Mouse (Mus musculus) neural tube, embryonic 15.5 days (tissue): ENCODE results near the gene Naa25. TPM values are rescaled to one million over a fixed set of nuclear protein-coding genes. Genes with fewer than 3 reads are reported as not detected.

Source experiments
- ATAC-seq: fragments of 200-750 bp; cut with Nextera tagmentation; 2 replicates; pipeline ENCODE4 v1.8.0; 2017; ENCODE audit warnings: mild to moderate bottlenecking, moderate TSS enrichment, moderate library complexity; ENCODE audit not compliant: low FRiP score
- H3K27ac ChIP-seq: fragments of 300-500 bp; sonication (generic); replicated peaks from 2 replicates; pipeline ENCODE4 v1.5.1; 2015; ENCODE audit warnings: mild to moderate bottlenecking, inconsistent platforms
- H3K27me3 ChIP-seq: fragments of 300-500 bp; sonication (generic); replicated peaks from 2 replicates; pipeline ENCODE4 v1.6.1; 2015; ENCODE audit warnings: inconsistent platforms
- H3K36me3 ChIP-seq: fragments of 300-500 bp; sonication (generic); 2 replicates; pipeline ENCODE4 v1.6.1; 2015; ENCODE audit warnings: inconsistent platforms
- H3K4me1 ChIP-seq: fragments of 300-500 bp; sonication (generic); 2 replicates; pipeline ENCODE4 v1.6.1; 2015; ENCODE audit warnings: inconsistent platforms
- H3K4me2 ChIP-seq: fragments of 300-500 bp; sonication (generic); 2 replicates; pipeline ENCODE4 v1.6.1; 2015; ENCODE audit warnings: inconsistent platforms, mild to moderate bottlenecking, moderate library complexity
- H3K4me3 ChIP-seq: fragments of 300-500 bp; sonication (generic); replicated peaks from 2 replicates; pipeline ENCODE4 v1.5.1; 2015; ENCODE audit warnings: mild to moderate bottlenecking, inconsistent platforms
- H3K9ac ChIP-seq: fragments of 300-500 bp; sonication (generic); replicated peaks from 2 replicates; pipeline ENCODE4 v1.6.1; 2015; ENCODE audit warnings: mild to moderate bottlenecking, inconsistent platforms
- H3K9me3 ChIP-seq: fragments of 300-500 bp; sonication (generic); replicated peaks from 2 replicates; pipeline ENCODE4 v1.6.1; 2016; ENCODE audit warnings: inconsistent platforms
- WGBS: fragments of 180-500 bp; shearing (Covaris S2); methylation state at CpG from one replicate; pipeline ENCODE4 v1.1.7; 2015; ENCODE audit warnings: mixed read lengths; 5-methylcytosine and 5-hydroxymethylcytosine counted together
- polyA plus RNA-seq: library from polyadenylated mRNA; unstranded; fragments of >200 nt; fragmentation: Nextera tagmentation; extraction: Ambion mirVana; gene quantifications from 2 replicates; pipeline ENCODE4 v1.2.1, GENCODE M21; 2015

Naa25 gene
- polyA plus RNA-seq, 1 experiment from 2014 or later: 56.6 TPM

DNA sequence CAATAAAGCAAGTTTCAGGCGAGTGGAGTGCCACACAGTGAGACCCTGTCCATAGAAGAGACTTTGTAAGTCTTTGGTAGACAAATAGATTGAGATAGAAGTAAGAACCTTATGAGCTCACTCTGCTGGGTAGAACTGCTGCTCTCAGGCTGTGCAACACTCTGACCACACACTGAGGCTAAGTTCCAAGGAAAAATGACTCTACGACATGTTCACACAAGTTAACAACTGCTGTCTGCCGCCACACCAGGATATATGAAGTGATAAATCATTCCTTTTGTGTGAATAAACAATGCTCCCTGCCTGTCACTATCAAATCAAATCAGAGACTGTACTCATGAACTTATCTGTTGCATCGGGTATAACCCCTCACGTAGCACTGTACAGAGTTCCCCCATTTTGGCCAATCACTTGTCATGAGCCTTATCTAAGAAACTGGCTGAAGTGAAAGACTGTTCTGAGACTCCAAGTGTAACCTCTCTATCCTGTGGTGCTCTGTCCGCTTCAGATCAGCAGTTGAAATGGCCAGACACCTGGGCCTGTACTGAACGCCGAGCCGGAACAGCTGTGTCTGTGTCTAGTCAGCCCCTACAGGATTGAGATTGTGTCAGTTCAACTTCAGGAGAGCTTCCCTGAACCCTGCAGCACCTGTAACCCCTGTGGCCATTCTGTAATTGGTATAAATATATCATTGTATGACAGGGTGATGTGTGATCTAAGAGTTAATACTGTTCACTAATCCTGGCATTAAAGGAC lies 58.0 kb downstream of the Naa25 start:
- no peak for ATAC-seq
- Histone ChIP-seq H3K27ac (no peak overlapping the region), H3K4me3 (no peak overlapping the region), H3K9ac (no peak overlapping the region), H3K36me3 (no peaks in the 10 kb centered on the region), H3K27me3 (no peaks in the 10 kb centered on the region), H3K4me2 (no peak overlapping the region), H3K9me3 (no peaks in the 10 kb centered on the region), H3K4me1 (peaks cover 24% of the 10 kb centered on the region)
- WGBS: 70% methylated on average over 9 of the region's 9 CpGs

DNA sequence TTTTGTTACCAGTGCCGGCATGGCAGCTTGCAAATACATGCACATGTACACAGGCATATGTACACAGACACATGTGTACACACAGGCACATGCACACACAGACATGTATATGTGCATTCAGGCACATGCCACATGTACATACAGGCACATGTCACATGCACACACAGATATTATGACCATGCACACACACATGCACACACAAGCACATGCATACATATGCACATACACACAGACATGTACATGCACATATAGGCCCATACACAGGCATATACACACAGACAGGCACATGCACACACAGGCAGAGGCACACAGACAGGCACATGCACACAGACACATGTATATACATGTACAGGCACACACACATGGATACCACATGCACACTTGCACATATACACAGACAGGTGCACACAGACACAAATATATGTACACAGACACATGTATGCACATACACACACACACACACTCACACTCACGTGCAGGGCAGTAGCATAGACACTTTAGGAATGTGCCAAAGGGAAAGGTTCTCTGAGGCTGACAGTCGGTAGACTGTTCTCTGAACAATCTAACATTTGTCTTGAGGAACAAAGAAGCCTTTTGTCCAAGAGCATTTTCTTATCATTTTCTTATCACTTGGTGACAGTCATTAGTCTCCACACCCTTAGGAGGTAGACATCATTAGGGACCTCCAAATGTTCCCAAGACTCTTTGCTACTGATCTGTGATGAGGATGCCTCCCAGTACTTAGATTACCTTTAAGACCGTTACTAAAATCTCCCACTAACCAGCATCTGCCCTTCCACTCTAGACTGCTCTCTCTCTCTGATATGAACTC lies 63.8 kb downstream of the Naa25 start:
- Histone ChIP-seq H3K9me3 (no peaks in the 10 kb centered on the region), H3K4me2 (no peak overlapping the region), H3K9ac (no peak overlapping the region), H3K4me1 (no peaks in the 10 kb centered on the region), H3K27me3 (no peaks in the 10 kb centered on the region), H3K4me3 (no peak overlapping the region), H3K27ac (no peak overlapping the region), H3K36me3 (no peaks in the 10 kb centered on the region)
- no peak for ATAC-seq
- 69% methylated on average over 4 of the region's 4 CpGs for WGBS

GRCm38 (mm10) chr5:121462171-121462502 lies 64.4 kb downstream of the Naa25 start:
- Histone ChIP-seq H3K36me3 (no peaks in the 10 kb centered on the region), H3K9me3 (no peaks in the 10 kb centered on the region), H3K4me1 (no peaks in the 10 kb centered on the region), H3K4me2 (no peak overlapping the region), H3K27ac (no peak overlapping the region), H3K27me3 (no peaks in the 10 kb centered on the region), H3K4me3 (no peak overlapping the region), H3K9ac (no peak overlapping the region)
- 40% methylated on average over 1 of the region's 1 CpGs for WGBS
- ATAC-seq: no peak

DNA sequence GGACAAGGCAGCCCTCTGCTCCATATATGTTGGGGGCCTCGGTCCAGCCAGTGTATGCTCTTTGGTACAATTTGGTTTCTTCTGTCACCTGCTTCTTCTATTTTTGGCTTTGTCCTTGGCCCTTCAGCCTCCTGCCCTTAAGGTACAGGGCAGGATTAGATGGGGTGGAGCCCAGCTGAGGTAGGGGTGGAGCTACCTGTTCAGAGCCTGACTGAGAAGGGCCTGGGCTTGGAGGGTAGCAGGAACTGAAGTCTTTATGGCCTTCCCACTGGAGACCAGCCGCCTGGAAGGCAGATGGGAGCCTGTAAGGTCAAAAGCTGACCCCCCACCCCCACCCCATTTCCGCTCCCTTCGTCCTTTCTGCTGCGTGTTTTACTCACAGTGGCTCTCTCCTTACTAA lies 65.2 kb downstream of the Naa25 start:
- Histone ChIP-seq H3K4me3 (no peak overlapping the region), H3K36me3 (no peaks in the 10 kb centered on the region), H3K4me2 (no peak overlapping the region), H3K27me3 (no peaks in the 10 kb centered on the region), H3K4me1 (no peaks in the 10 kb centered on the region), H3K27ac (no peak overlapping the region), H3K9ac (no peak overlapping the region), H3K9me3 (no peaks in the 10 kb centered on the region)
- WGBS: 71% methylated on average over 5 of the region's 5 CpGs
- ATAC-seq: no peak

GRCm38 (mm10) chr5:121463601-121464250 lies 66.0 kb downstream of the Naa25 start:
- 78% methylated on average over 5 of the region's 5 CpGs for WGBS
- Histone ChIP-seq H3K27me3 (no peaks in the 10 kb centered on the region), H3K36me3 (no peaks in the 10 kb centered on the region), H3K4me3 (no peak overlapping the region), H3K4me1 (no peaks in the 10 kb centered on the region), H3K4me2 (no peak overlapping the region), H3K27ac (no peak overlapping the region), H3K9me3 (no peaks in the 10 kb centered on the region), H3K9ac (no peak overlapping the region)
- no peak for ATAC-seq

GRCm38 (mm10) chr5:121469566-121469965 lies 71.8 kb downstream of the Naa25 start:
- Histone ChIP-seq H3K4me3 (no peak overlapping the region), H3K9ac (no peak overlapping the region; the same call in 1 of the 2 replicates), H3K4me2 (no peak overlapping the region), H3K27ac (no peak overlapping the region), H3K27me3 (no peaks in the 10 kb centered on the region), H3K36me3 (no peaks in the 10 kb centered on the region), H3K4me1 (no peaks in the 10 kb centered on the region), H3K9me3 (no peaks in the 10 kb centered on the region)
- ATAC-seq: no peak
- WGBS: 69% methylated on average over 3 of the region's 3 CpGs

DNA sequence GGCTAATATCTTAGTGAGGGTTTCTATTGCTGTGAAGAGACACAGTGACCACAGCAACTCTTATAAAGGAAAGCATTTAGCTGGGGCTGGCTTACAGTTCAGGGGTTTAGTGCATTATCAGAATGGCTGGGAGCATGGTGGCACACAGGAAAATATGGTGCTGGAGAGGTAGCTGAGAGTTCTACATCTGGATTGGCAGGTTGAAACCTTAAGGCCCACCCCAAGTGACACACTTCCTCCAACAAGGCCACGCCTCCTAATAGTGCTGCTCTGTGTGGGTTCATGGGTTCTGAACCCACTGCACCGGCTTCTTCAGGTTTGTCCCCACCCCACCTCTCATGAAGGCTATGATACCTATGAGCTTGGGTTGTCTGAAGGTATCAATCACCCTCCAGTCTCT lies 74.7 kb downstream of the Naa25 start:
- WGBS: 88% methylated on average over 2 of the region's 2 CpGs
- Histone ChIP-seq H3K27ac (no peak overlapping the region), H3K9ac (no peak overlapping the region), H3K4me1 (no peaks in the 10 kb centered on the region), H3K27me3 (no peaks in the 10 kb centered on the region), H3K9me3 (no peaks in the 10 kb centered on the region), H3K36me3 (no peaks in the 10 kb centered on the region), H3K4me2 (no peak overlapping the region), H3K4me3 (no peak overlapping the region)
- ATAC-seq: no peak

GRCm38 (mm10) chr5:121474610-121475009 lies 76.9 kb downstream of the Naa25 start:
- no peak overlapping the region for H3K4me3 ChIP-seq
- WGBS: 92% methylated on average over 7 of the region's 7 CpGs
- no peak overlapping the region for H3K27ac ChIP-seq
- no peak for ATAC-seq
- no peak overlapping the region for H3K9ac ChIP-seq
- no peaks in the 10 kb centered on the region for H3K27me3 ChIP-seq
- H3K4me1 ChIP-seq: no peaks in the 10 kb centered on the region
- H3K36me3 ChIP-seq: no peaks in the 10 kb centered on the region
- H3K4me2 ChIP-seq: no peak overlapping the region
- no peaks in the 10 kb centered on the region for H3K9me3 ChIP-seq

DNA sequence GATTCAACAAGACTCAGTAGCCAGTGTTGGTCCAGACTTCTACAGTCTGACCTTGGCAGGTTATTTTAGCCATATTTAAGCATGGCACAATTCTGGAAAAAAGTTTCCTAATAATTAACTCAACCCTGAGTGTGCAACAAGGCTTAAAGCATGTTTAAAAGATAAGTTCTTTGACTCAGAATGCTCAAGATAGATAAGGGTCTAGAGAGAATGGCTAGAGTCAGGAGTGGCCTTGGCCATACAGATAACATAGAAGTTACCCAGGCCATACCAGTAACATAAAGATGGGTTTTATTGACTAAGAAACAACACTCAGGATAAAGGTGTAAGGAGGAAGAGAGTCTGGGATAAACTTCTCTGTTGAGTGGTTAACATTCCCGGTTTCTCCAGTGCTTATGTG lies 78.3 kb downstream of the Naa25 start:
- Histone ChIP-seq H3K9ac (no peak overlapping the region), H3K4me2 (no peak overlapping the region)
- ATAC-seq: no peak

GRCm38 (mm10) chr5:121477680-121478079 lies 79.9 kb downstream of the Naa25 start:
- 34% methylated on average over 3 of the region's 3 CpGs for WGBS
- no peak for ATAC-seq
- Histone ChIP-seq H3K9ac (no peak overlapping the region), H3K27me3 (no peaks in the 10 kb centered on the region), H3K36me3 (no peaks in the 10 kb centered on the region), H3K4me2 (no peak overlapping the region), H3K9me3 (no peaks in the 10 kb centered on the region), H3K4me1 (no peaks in the 10 kb centered on the region), H3K4me3 (no peak overlapping the region), H3K27ac (0 out of 2 replicates have a peak overlapping the region, but pooled peaks have one; percentile 6)

More for the DNA sequence above, 78.3 kb downstream of the Naa25 start:
- Histone ChIP-seq H3K4me1 (no peaks in the 10 kb centered on the region), H3K9me3 (no peaks in the 10 kb centered on the region), H3K36me3 (no peaks in the 10 kb centered on the region), H3K4me3 (no peak overlapping the region), H3K27ac (no peak overlapping the region), H3K27me3 (no peaks in the 10 kb centered on the region)
- 85% methylated on average over 1 of the region's 1 CpGs for WGBS

DNA sequence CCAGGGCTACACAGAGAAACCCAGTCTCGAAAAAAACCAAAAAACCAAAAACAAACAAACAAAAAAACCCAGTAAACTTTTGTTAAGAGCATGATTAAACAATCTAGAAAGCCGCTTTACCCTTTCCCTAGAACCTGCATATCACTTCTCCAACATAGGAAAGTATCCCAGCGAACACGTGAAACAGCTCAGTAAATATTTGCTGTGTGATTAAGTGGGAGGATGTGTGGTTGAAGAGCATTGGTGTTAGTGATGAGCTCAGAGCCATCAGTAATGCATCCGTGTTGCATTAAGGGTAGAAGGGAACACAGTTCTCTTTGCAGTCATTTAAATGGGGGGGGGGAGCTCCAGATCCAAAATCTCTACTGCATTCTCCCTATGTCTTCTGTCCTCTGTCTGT lies 87.1 kb downstream of the Naa25 start:
- no peak for ATAC-seq
- Histone ChIP-seq H3K4me2 (no peak overlapping the region), H3K9ac (no peak overlapping the region), H3K27me3 (no peaks in the 10 kb centered on the region), H3K4me1 (no peaks in the 10 kb centered on the region), H3K4me3 (no peak overlapping the region), H3K36me3 (no peaks in the 10 kb centered on the region), H3K9me3 (no peaks in the 10 kb centered on the region), H3K27ac (no peak overlapping the region)
- 81% methylated on average over 5 of the region's 5 CpGs for WGBS

DNA sequence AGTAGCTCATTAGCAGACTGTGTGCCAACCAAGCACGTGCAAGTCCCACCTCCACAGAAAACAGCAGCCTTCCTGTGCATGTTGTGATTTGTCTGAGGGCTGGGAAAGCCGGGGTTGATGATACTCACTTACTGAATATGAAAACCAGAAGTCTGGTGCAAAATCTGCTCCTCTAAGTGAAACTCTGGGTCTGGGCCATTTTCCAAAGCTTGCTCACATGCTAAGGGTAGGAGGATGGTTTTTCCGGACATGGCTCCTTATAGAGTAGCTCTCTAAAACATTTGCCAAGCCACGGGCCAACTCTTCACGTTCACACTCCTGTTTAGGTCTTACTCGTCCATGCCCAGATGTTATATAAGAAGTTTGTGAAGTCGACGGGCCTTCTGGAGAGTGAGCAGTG lies 95.6 kb downstream of the Naa25 start:
- Histone ChIP-seq H3K4me3 (no peak overlapping the region), H3K36me3 (no peaks in the 10 kb centered on the region), H3K4me1 (no peaks in the 10 kb centered on the region), H3K27ac (no peak overlapping the region), H3K27me3 (no peaks in the 10 kb centered on the region), H3K9ac (no peak overlapping the region), H3K4me2 (no peak overlapping the region), H3K9me3 (no peaks in the 10 kb centered on the region)
- WGBS: 82% methylated on average over 8 of the region's 8 CpGs
- ATAC-seq: no peak
